Mouse (Mus musculus) midbrain, postnatal 0 days (tissue): ENCODE measurements around the gene Cmah. TPM values are rescaled to one million over a fixed set of nuclear protein-coding genes. Genes with fewer than 3 reads are reported as not detected.

Experiments
- ATAC-seq: fragments of 200-750 bp; cut with Nextera tagmentation; 2 replicates; pipeline ENCODE4 v1.8.0; 2017; ENCODE audit warnings: moderate number of reproducible peaks, mild to moderate bottlenecking, moderate TSS enrichment, moderate library complexity; ENCODE audit not compliant: low FRiP score
- DNase-seq: peaks from one replicate; pipeline ENCODE4 v3.0.0-alpha.2; 2015; ENCODE audit warnings: low spot score
- H3K27ac ChIP-seq: fragments of 300-500 bp; sonication (generic); 2 replicates; pipeline ENCODE4 v1.5.1; 2014; ENCODE audit warnings: low read depth, mild to moderate bottlenecking, low read length, mixed read lengths
- H3K27me3 ChIP-seq: fragments of 300-500 bp; sonication (generic); 2 replicates; pipeline ENCODE4 v1.6.1; 2014; ENCODE audit warnings: low read length, control low read depth, mixed read lengths; ENCODE audit not compliant: insufficient read depth
- H3K36me3 ChIP-seq: fragments of 300-500 bp; sonication (generic); 2 replicates; pipeline ENCODE4 v1.6.1; 2014; ENCODE audit warnings: low read length, control low read depth, mixed read lengths; ENCODE audit not compliant: insufficient read depth
- H3K4me1 ChIP-seq: fragments of 300-500 bp; sonication (generic); 2 replicates; pipeline ENCODE4 v1.6.1; 2014; ENCODE audit warnings: mild to moderate bottlenecking, control low read depth, antibody characterized with exemption, low read length, mixed read lengths; ENCODE audit not compliant: insufficient read depth
- H3K4me2 ChIP-seq: fragments of 300-500 bp; sonication (generic); 2 replicates; pipeline ENCODE4 v1.6.1; 2014; ENCODE audit warnings: low read depth, mild to moderate bottlenecking, low read length, mixed read lengths; ENCODE audit not compliant: poor library complexity, severe bottlenecking
- H3K4me3 ChIP-seq: fragments of 300-500 bp; sonication (generic); 2 replicates; pipeline ENCODE4 v1.5.1; 2014; ENCODE audit warnings: low read depth, mild to moderate bottlenecking, low read length, moderate library complexity
- H3K9ac ChIP-seq: fragments of 300-500 bp; sonication (generic); replicated peaks from 2 replicates; pipeline ENCODE4 v1.6.1; 2014; ENCODE audit warnings: mild to moderate bottlenecking, low read length, moderate library complexity, mixed read lengths; ENCODE audit not compliant: poor library complexity, severe bottlenecking
- H3K9me3 ChIP-seq: fragments of 300-500 bp; sonication (generic); 2 replicates; pipeline ENCODE4 v1.6.1; 2016; ENCODE audit warnings: low read length, control low read depth
- CTCF ChIP-seq: IDR thresholded peaks from 2 replicates; pipeline ENCODE4 v1.5.1; 2016; ENCODE audit warnings: antibody characterized with exemption, mild to moderate bottlenecking
- WGBS: fragments of 180-500 bp; shearing (Covaris S2); extraction: QIAGEN DNeasy Blood & Tissue Kit; methylation state at CpG from one replicate; pipeline ENCODE4 v1.1.7; 2014; 5-methylcytosine and 5-hydroxymethylcytosine counted together
- polyA plus RNA-seq: library from polyadenylated mRNA; unstranded; fragments of >200 nt; fragmentation: Nextera tagmentation; extraction: Ambion mirVana; gene quantifications from 2 replicates; pipeline ENCODE4 v1.2.1, GENCODE M21; 2015
- total RNA-seq: library from RNA; depleted of rRNA; stranded (reverse); fragments of >200 nt; gene quantifications from 2 replicates; pipeline ENCODE4 v1.2.3, GENCODE M21; 2014

Gene Cmah
- total and polyA plus RNA-seq, 2 experiments from 2014 or later = 0.05 to 0.14 TPM

DNA sequence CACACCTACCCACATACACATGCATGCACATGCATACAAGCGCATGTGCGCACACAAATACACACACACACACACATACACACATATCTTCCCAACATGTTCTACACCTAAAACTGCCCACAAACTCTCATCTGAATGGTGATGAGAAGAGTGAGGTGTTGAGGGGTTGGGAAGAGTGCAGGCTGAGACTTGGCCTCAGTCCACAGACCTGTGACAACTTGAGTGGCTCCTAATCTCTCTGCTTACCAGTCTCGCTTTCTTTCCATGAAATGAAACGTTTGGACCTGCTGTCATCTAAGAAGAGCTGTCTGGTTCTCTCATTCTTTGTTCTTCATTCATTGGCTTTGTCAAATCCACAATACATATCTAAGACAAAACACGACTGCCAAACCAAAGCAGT, 169.1 kb downstream of the Cmah start:
- WGBS = 84% methylated on average over 5 of the region's 5 CpGs

DNA sequence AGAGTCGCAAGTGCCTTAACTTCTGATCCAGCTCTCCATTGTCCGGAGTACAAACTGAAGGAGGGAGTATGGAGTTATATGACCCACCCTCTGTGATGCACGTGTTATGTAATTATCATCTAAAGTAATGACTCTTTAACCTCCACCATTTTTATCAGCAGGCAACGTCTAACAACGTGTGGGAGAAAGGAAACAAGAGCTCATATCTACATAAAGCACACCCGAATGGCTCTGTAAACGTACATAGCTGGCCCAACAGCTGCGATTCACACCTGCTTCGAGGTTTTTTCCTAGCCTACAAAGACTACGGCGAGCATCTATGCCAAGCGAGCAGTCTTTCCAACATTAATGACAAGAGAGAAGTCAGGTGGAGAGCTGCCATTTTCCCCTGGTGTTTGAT, 169.8 kb downstream of the Cmah start:
- Histone ChIP-seq H3K4me1 (no peaks in the 10 kb centered on the region; the same call in 1 of the 2 replicates), H3K9me3 (no peaks in the 10 kb centered on the region), H3K27ac (no peak overlapping the region), H3K36me3 (no peaks in the 10 kb centered on the region), H3K4me2 (no peak overlapping the region), H3K4me3 (no peak overlapping the region), H3K9ac (no peak overlapping the region), H3K27me3 (no peaks in the 10 kb centered on the region)
- ATAC-seq (no peak), DNase-seq (no peak)
- WGBS = 89% methylated on average over 12 of the region's 12 CpGs
- no peak for TF ChIP-seq CTCF

More for the DNA sequence above, 169.1 kb downstream of the Cmah start:
- Histone ChIP-seq H3K27ac (no peak overlapping the region), H3K9me3 (no peaks in the 10 kb centered on the region), H3K4me3 (no peak overlapping the region), H3K4me2 (no peak overlapping the region), H3K4me1 (no peaks in the 10 kb centered on the region; the same call in 1 of the 2 replicates), H3K27me3 (no peaks in the 10 kb centered on the region), H3K9ac (no peak overlapping the region), H3K36me3 (no peaks in the 10 kb centered on the region)
- ATAC-seq (no peak), DNase-seq (no peak)
- TF ChIP-seq CTCF = no peak

DNA sequence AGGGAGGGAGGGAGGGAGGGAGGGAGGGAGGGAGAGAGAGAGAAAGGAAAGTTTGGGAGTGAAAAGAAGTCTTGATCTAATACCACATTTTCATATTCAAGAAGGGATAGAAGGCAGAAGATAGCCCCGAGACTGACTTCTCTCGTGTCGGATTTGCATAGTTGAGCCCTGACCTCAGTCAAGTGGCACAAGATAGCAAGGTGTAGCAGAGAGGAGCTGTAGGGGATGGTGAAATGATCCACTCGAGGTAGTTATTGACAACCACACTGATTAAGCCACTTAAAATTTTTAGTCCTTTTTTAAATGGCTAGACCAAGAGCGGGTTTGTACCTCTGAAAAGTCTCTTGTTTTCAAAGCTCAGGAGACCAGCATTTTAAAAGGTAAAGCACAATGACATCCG, 171.1 kb downstream of the Cmah start:
- no peaks in the 10 kb centered on the region for H3K9me3 ChIP-seq
- 81% methylated on average over 6 of the region's 6 CpGs for WGBS
- no peak overlapping the region for H3K27ac ChIP-seq
- H3K27me3 ChIP-seq = no peaks in the 10 kb centered on the region
- no peak overlapping the region for H3K4me2 ChIP-seq
- H3K4me1 ChIP-seq = no peaks in the 10 kb centered on the region; the same call in 1 of the 2 replicates
- no peak for TF ChIP-seq CTCF
- ATAC-seq (no peak), DNase-seq (no peak)
- H3K4me3 ChIP-seq = no peak overlapping the region
- no peak overlapping the region for H3K9ac ChIP-seq
- H3K36me3 ChIP-seq = no peaks in the 10 kb centered on the region

DNA sequence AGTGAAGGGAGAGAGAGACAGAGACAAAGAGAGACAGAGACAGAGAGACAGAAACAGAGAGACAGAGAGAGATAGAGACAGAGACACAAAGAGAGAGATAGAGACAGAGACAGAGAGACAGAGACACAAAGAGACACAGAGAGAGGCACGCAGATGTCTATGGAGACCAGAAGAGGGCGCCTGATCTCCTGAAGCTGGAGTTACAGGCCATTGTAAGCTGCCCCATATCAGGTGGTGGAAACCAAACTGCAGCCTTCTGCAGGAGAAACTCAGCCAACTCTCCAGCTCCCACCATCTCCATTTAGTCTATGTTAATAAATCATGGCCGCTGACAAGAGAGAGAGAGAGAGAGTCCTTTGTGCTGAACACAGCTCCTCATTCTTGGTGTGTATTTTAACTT, 172.3 kb downstream of the Cmah start:
- no peak overlapping the region for H3K9ac ChIP-seq
- no peaks in the 10 kb centered on the region for H3K36me3 ChIP-seq
- 46% methylated on average over 3 of the region's 3 CpGs for WGBS
- no peaks in the 10 kb centered on the region for H3K4me1 ChIP-seq
- no peak overlapping the region for H3K4me2 ChIP-seq
- H3K27me3 ChIP-seq = no peaks in the 10 kb centered on the region
- peak; percentile 46 for DNase-seq
- no peaks in the 10 kb centered on the region for H3K9me3 ChIP-seq
- peak; percentile 66 for TF ChIP-seq CTCF
- no peak overlapping the region for H3K4me3 ChIP-seq
- no peak for ATAC-seq
- H3K27ac ChIP-seq = no peak overlapping the region

DNA sequence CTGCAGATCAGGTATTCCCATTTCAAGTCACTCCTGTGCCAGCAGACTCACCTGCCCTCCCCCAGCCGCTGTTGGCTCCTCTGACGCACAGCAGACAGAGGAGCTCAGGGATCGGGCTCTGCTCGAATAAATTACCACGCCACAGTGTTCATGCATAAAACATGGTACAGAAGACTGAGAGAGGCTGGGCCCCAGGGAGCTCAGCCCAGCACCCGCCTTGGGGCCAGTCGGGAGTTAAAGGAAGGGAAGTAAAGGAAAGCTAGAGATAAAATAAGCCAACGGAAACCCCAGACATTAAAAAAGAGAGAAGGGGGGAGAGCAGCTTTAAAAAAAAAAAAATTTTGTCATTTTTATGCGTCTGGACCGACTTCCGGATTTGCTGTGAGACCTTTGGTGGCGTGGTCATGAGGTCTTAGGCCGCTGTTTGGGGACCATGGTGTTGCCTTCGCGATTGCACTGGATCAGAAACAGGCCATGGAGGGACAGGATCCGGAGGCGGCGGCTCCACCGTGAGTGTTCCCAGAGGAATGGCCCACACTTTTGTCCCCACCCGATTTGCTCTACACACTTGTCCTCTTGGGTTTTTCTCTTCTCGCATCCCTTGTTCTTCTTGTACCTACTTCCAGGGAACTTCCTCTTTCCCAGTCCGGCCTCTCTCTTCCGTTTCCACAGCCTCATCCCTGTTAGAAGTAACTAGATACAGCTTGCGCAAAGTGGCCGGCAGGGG, 174.1 kb downstream of the Cmah start:
- Histone ChIP-seq H3K4me3 (no peak overlapping the region), H3K9ac (no peak overlapping the region), H3K27me3 (no peaks in the 10 kb centered on the region), H3K9me3 (no peaks in the 10 kb centered on the region), H3K4me2 (peak overlapping the region; percentile 13; the same call in 1 of the 2 replicates), H3K27ac (no peak overlapping the region), H3K4me1 (no peaks in the 10 kb centered on the region), H3K36me3 (no peaks in the 10 kb centered on the region)
- 56% methylated on average over 25 of the region's 25 CpGs for WGBS
- peak; percentile 56 for ATAC-seq
- no peak for DNase-seq
- no peak for TF ChIP-seq CTCF

DNA sequence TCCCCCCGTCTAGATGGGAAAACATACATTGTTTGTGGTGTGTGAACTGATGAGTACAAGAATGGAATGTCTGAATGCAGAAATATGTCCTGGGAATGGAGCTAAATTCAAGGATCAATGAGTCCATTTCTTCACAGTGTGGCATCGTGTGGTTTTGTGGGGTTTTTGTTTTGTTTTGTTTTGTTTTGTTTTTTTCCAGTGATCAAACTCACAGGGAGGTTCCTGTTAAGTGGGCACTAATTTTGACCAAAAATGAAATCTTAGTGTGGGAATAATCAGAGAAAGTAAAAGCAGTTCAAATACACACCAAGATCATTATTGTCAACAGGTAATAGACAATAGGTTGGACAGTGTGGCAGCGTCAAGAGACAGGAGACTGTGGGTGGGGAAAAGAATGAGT, 174.7 kb downstream of the Cmah start:
- ATAC-seq (no peak), DNase-seq (no peak)
- H3K4me3 ChIP-seq = no peak overlapping the region
- no peak overlapping the region for H3K27ac ChIP-seq
- no peak for TF ChIP-seq CTCF
- no peaks in the 10 kb centered on the region for H3K9me3 ChIP-seq
- no peaks in the 10 kb centered on the region for H3K4me1 ChIP-seq
- no peak overlapping the region for H3K9ac ChIP-seq
- no peaks in the 10 kb centered on the region for H3K27me3 ChIP-seq
- WGBS = 90% methylated on average over 3 of the region's 3 CpGs
- H3K36me3 ChIP-seq = no peaks in the 10 kb centered on the region
- H3K4me2 ChIP-seq = no peak overlapping the region
